Mouse (Mus musculus) hindbrain, embryonic 11.5 days (tissue): Measurements from ENCODE around the gene Vmn2r68. TPM values are rescaled to one million over a fixed set of nuclear protein-coding genes. Genes with fewer than 3 reads are reported as not detected.

Source experiments
- ATAC-seq: fragments of 200-750 bp; cut with Nextera tagmentation; 2 replicates; pipeline ENCODE4 v1.8.0; 2017; ENCODE audit warnings: mild to moderate bottlenecking, moderate TSS enrichment, moderate library complexity; ENCODE audit not compliant: low FRiP score
- DNase-seq: peaks from one replicate; pipeline ENCODE4 v3.0.0-alpha.2; 2015; ENCODE audit warnings: low spot score
- H3K27ac ChIP-seq: fragments of 300-500 bp; sonication (generic); 2 replicates; pipeline ENCODE4 v1.5.1; 2014; ENCODE audit warnings: mild to moderate bottlenecking, low read depth, low read length
- H3K27me3 ChIP-seq: fragments of 300-500 bp; sonication (generic); 2 replicates; pipeline ENCODE4 v1.6.1; 2014; ENCODE audit warnings: mild to moderate bottlenecking, low read length, moderate library complexity, mixed read lengths; ENCODE audit not compliant: control insufficient read depth, insufficient read depth
- H3K36me3 ChIP-seq: fragments of 300-500 bp; sonication (generic); 2 replicates; pipeline ENCODE4 v1.6.1; 2014; ENCODE audit warnings: mild to moderate bottlenecking, low read length, moderate library complexity, mixed read lengths; ENCODE audit not compliant: control insufficient read depth, insufficient read depth
- H3K4me1 ChIP-seq: fragments of 300-500 bp; sonication (generic); replicated peaks from 2 replicates; pipeline ENCODE4 v1.6.1; 2014; ENCODE audit warnings: low read length, mixed read lengths; ENCODE audit not compliant: control insufficient read depth, insufficient read depth
- H3K4me2 ChIP-seq: fragments of 300-500 bp; sonication (generic); replicated peaks from 2 replicates; pipeline ENCODE4 v1.6.1; 2014; ENCODE audit warnings: mild to moderate bottlenecking, low read depth, low read length
- H3K4me3 ChIP-seq: fragments of 300-500 bp; sonication (generic); 2 replicates; pipeline ENCODE4 v1.5.1; 2014; ENCODE audit warnings: low read depth, low read length
- H3K9ac ChIP-seq: fragments of 300-500 bp; sonication (generic); 2 replicates; pipeline ENCODE4 v1.6.1; 2014; ENCODE audit warnings: low read depth, low read length
- H3K9me3 ChIP-seq: fragments of 300-500 bp; sonication (generic); 2 replicates; pipeline ENCODE4 v1.6.1; 2016; ENCODE audit warnings: low read length; ENCODE audit not compliant: control insufficient read depth
- polyA plus RNA-seq: library from polyadenylated mRNA; unstranded; fragments of >200 nt; fragmentation: Nextera tagmentation; extraction: Ambion mirVana; gene quantifications from 2 replicates; pipeline ENCODE4 v1.2.1, GENCODE M21; 2014

Vmn2r68 gene
- not detected in 2 replicates for polyA plus RNA-seq

DNA sequence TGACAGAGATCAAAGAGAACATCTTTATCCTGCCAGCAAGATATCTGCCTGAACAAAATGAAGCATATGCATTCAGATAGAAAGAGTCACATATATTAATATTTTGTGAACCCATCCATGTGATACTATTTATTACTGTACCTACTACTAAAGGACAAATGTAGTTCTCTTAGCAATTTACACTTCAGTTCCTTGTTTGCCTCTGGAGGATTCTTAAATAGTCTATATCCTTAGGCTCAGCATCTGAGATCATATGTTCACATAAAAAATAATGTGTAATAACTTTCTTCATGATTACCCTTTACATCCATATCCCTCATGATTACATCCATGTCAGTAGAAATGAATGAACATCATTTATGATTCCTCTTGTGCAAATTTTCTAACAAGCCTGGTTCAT, at the start of gene Vmn2r68:
Vmn2r68 (minus strand) TSS at position 101 of the 400 bp plus-strand sequence.
- Histone ChIP-seq H3K27me3 (no peaks in the 10 kb centered on the region), H3K4me2 (no peak within 1 kb of the TSS), H3K9ac (no peak within 1 kb of the TSS), H3K4me1 (no peaks in the 10 kb centered on the region), H3K4me3 (no peak within 1 kb of the TSS), H3K9me3 (no peaks in the 10 kb centered on the region), H3K27ac (no peak within 1 kb of the TSS), H3K36me3 (no peaks in the 10 kb centered on the region)
- ATAC-seq: no peak
- DNase-seq: no peak

Other genes with a start within 250 kb of the Vmn2r68 start
- not detected in 2 replicates for gene Vmn2r66, start 225.5 kb downstream of the Vmn2r68 start, polyA plus RNA-seq
- not detected in 2 replicates for gene Vmn2r67, start 81.8 kb downstream of the Vmn2r68 start, polyA plus RNA-seq
- gene Vmn2r69, start 178.1 kb upstream of the Vmn2r68 start, polyA plus RNA-seq: not detected in 2 replicates